23 mouse cellular contexts compared by ENCODE assay signal in the genomic region with DNA sequence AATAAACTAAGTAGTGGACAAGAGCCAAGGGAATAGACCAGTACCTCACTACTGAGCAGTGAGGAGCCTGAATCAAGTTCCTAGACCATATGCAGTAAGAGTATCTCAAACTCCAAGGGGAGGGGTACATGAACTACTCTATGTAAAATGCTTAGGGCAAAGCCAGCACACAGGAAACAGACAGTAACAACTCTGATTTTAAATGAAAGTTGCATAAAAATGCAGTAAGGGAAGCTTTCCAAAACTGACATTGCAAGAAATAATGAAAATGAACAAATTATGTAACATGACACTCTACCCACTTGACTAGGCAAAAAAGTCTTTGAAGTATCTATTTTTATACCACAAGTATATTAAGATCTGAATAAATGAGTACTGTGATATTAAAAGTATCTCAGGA. TPM values are rescaled to one million over a fixed set of nuclear protein-coding genes. Genes with fewer than 3 reads are reported as not detected.
A peak's percentile ranks its signal among the peaks of the same experiment; 100 is the strongest.
DNase-seq lines count a peak whose midpoint lies in the region; ATAC-seq and TF ChIP-seq lines count a peak whose summit lies in the region.
"Had no signal": no experiment of that assay in that cellular context is flagged by ENCODE, and none has a peak within 500 bp of the region (broad histone marks: within the 10 kb centered on the region; RNA-seq: fewer than 3 reads in every experiment).

No protein-coding gene starts in this region.

- TF ChIP-seq CTCF in layer of hippocampus, adult 2 months (conservative IDR thresholded peaks at IDR 0.05) = no peak
- TF ChIP-seq CTCF in lung, postnatal 0 days (IDR thresholded peaks at IDR 0.05) = no peak

- H3K4me3 ChIP-seq in layer of hippocampus, adult 2 months = no peak overlapping the region
- H3K4me3 ChIP-seq in lung, postnatal 0 days (ENCODE audit: low read depth, low read length) = no peak overlapping the region
- H3K4me3 ChIP-seq in hindbrain, embryonic 11.5 days (ENCODE audit: low read depth, low read length) = no peak overlapping the region
- H3K4me3 ChIP-seq: embryonic facial prominence, embryonic 13.5 days; embryonic facial prominence, embryonic 15.5 days; erythroblast, embryonic 14.5 days; forebrain, embryonic 10.5 days; forebrain, embryonic 12.5 days had no signal

- no peaks in the 10 kb centered on the region for H3K4me1 ChIP-seq in lung, postnatal 0 days (ENCODE audit: insufficient read depth, low read depth, low read length)
- no peaks in the 10 kb centered on the region for H3K4me1 ChIP-seq in hindbrain, embryonic 11.5 days (replicated peaks; ENCODE audit: control insufficient read depth, insufficient read depth, low read length)
- H3K4me1 ChIP-seq: embryonic facial prominence, embryonic 13.5 days; embryonic facial prominence, embryonic 15.5 days; forebrain, embryonic 10.5 days; forebrain, embryonic 12.5 days had no signal

- no peaks in the 10 kb centered on the region for H3K27me3 ChIP-seq in lung, postnatal 0 days (replicated peaks; ENCODE audit: insufficient read depth, low read length)
- H3K27me3 ChIP-seq in hindbrain, embryonic 11.5 days (ENCODE audit: control insufficient read depth, insufficient read depth, low read length) = no peaks in the 10 kb centered on the region
- H3K27me3 ChIP-seq: embryonic facial prominence, embryonic 13.5 days; embryonic facial prominence, embryonic 15.5 days; forebrain, embryonic 12.5 days had no signal

- no peak overlapping the region for H3K9ac ChIP-seq in lung, postnatal 0 days (replicated peaks; ENCODE audit: low read depth)
- H3K9ac ChIP-seq in hindbrain, embryonic 11.5 days (ENCODE audit: low read depth, low read length) = no peak overlapping the region
- H3K9ac ChIP-seq: embryonic facial prominence, embryonic 13.5 days; embryonic facial prominence, embryonic 15.5 days; forebrain, embryonic 12.5 days had no signal

- no peak for DNase-seq in layer of hippocampus, adult 2 months (ENCODE audit: low spot score in 2 of 2)
- DNase-seq in layer of hippocampus, postnatal 25 days (ENCODE audit: extremely low spot score in 1 of 2, low spot score in 1 of 2) = no peak
- peak; percentile 6 for DNase-seq in lung, postnatal 0 days (ENCODE audit: low spot score)
- no peak for DNase-seq in lung, postnatal 25 days (ENCODE audit: low spot score)
- DNase-seq in brain, adult 2 months (ENCODE audit: low read depth, low spot score) = peak; percentile 55
- DNase-seq in hindbrain, embryonic 11.5 days (ENCODE audit: low spot score) = no peak
- no peak for DNase-seq in cerebellum, adult 11 months
- DNase-seq: adrenal gland, adult 8-10 months; adrenal gland, postnatal 14 days; adrenal gland, postnatal 36 days; cerebellum, adult 11-12 months; cerebellum, adult 2 months; cerebellum, adult 9-10 months; cerebellum, postnatal 10 days; cerebellum, postnatal 25 days; embryo, embryonic 11 days had no signal

- H3K9me3 ChIP-seq in lung, postnatal 0 days (ENCODE audit: low read length) = no peaks in the 10 kb centered on the region
- H3K9me3 ChIP-seq in hindbrain, embryonic 11.5 days (ENCODE audit: control insufficient read depth, low read length) = no peaks in the 10 kb centered on the region
- H3K9me3 ChIP-seq: embryonic facial prominence, embryonic 13.5 days; embryonic facial prominence, embryonic 15.5 days; forebrain, embryonic 10.5 days; forebrain, embryonic 12.5 days had no signal

- H3K4me2 ChIP-seq in lung, postnatal 0 days (replicated peaks; ENCODE audit: low read depth, low read length) = no peak overlapping the region
- H3K4me2 ChIP-seq in hindbrain, embryonic 11.5 days (replicated peaks; ENCODE audit: low read depth, low read length) = no peak overlapping the region
- H3K4me2 ChIP-seq: embryonic facial prominence, embryonic 13.5 days; embryonic facial prominence, embryonic 15.5 days; forebrain, embryonic 12.5 days had no signal

- no peak for ATAC-seq in lung, postnatal 0 days
- ATAC-seq in hindbrain, embryonic 11.5 days (ENCODE audit: low FRiP score) = no peak
- ATAC-seq: forebrain, embryonic 14.5 days; forebrain, embryonic 16.5 days had no signal

- peaks cover 6% of the 10 kb centered on the region; the same call in 1 of the 2 replicates for H3K36me3 ChIP-seq in lung, postnatal 0 days (ENCODE audit: insufficient read depth, low read length)
- H3K36me3 ChIP-seq in hindbrain, embryonic 11.5 days (ENCODE audit: control insufficient read depth, insufficient read depth, low read length) = 0 out of 2 replicates have a peak, but pooled peaks cover 2% of the 10 kb centered on the region

- peak overlapping the region; percentile 16; the same call in 1 of the 2 replicates for H3K27ac ChIP-seq in layer of hippocampus, adult 2 months
- no peak overlapping the region for H3K27ac ChIP-seq in lung, postnatal 0 days (ENCODE audit: low read length)
- H3K27ac ChIP-seq in hindbrain, embryonic 11.5 days (ENCODE audit: low read depth, low read length) = no peak overlapping the region
- H3K27ac ChIP-seq: embryonic facial prominence, embryonic 13.5 days; embryonic facial prominence, embryonic 15.5 days; forebrain, embryonic 10.5 days; forebrain, embryonic 12.5 days had no signal

- TF ChIP-seq EP300 in lung, postnatal 0 days (IDR thresholded peaks at IDR 0.05) = no peak

RNA-seq across cellular contexts. Expression of gene Aqr, which starts 19.0 kb away (rescaled TPM):
- 10 to 100 TPM; 28.6 to 29.5 TPM for total RNA-seq in layer of hippocampus, adult 2 months (2021)
- total RNA-seq in layer of hippocampus, postnatal 25 days (2021) = 10 to 100 TPM; 27.5 to 29.8 TPM
- polyA plus RNA-seq in lung, postnatal 0 days (2015; fragmentation: Nextera tagmentation; extraction: Ambion mirVana) = 23.3 and 31.0 TPM in 2 replicates
- 60.8 and 63.2 TPM in 2 replicates for polyA plus RNA-seq in hindbrain, embryonic 11.5 days (2014; fragmentation: Nextera tagmentation; extraction: Ambion mirVana)

RNA-seq across cellular contexts. Expression of gene Zfp770, which starts 33.4 kb away (rescaled TPM):
- 10 to 100 TPM; 20.3 to 21.2 TPM for total RNA-seq in layer of hippocampus, adult 2 months (2021)
- total RNA-seq in layer of hippocampus, postnatal 25 days (2021) = 10 to 100 TPM; 22.2 to 23.6 TPM
- polyA plus RNA-seq in lung, postnatal 0 days (2015; fragmentation: Nextera tagmentation; extraction: Ambion mirVana) = 2.3 and 2.5 TPM in 2 replicates
- 4.1 and 6.6 TPM in 2 replicates for polyA plus RNA-seq in hindbrain, embryonic 11.5 days (2014; fragmentation: Nextera tagmentation; extraction: Ambion mirVana)

Comparison
In these comparisons a context has a peak if more than half of its experiments do, and no peak if none do; other contexts are left out.
1. DNase-seq: peak in lung, postnatal 0 days (single experiment) and brain, adult 2 months (single experiment); none in layer of hippocampus, adult 2 months (0 of 2), layer of hippocampus, postnatal 25 days (0 of 2), lung, postnatal 25 days (single experiment), hindbrain, embryonic 11.5 days (single experiment) and cerebellum, adult 11 months (single experiment).